Mouse (Mus musculus): ENCODE measurements around the gene Ppp1r14c. TPM values are rescaled to one million over a fixed set of nuclear protein-coding genes. Genes with fewer than 3 reads are reported as not detected.

Ppp1r14c gene
- polyA plus RNA-seq, 1 experiment, result 0.38 TPM

GRCm38 (mm10) chr10:3393548-3393947 lies 27.7 kb downstream of the Ppp1r14c start:
- no peak for DNase-seq
- no peak overlapping the region for H3K4me3 ChIP-seq (ENCODE audit: insufficient read depth, low read depth, low read length)
- 91% methylated on average over 4 of the region's 4 CpGs for WGBS

GRCm38 (mm10) chr10:3394193-3394592 lies 28.3 kb downstream of the Ppp1r14c start:
- H3K4me3 ChIP-seq (ENCODE audit: insufficient read depth, low read depth, low read length), result no peak overlapping the region
- H3K27ac ChIP-seq (ENCODE audit: insufficient read depth, low read depth, low read length), result no peak overlapping the region
- H3K36me3 ChIP-seq (ENCODE audit: control insufficient read depth, insufficient read depth, low read length), result no peaks in the 10 kb centered on the region
- no peak for DNase-seq
- H3K27me3 ChIP-seq (replicated peaks; ENCODE audit: control insufficient read depth, insufficient read depth, low read length), result no peaks in the 10 kb centered on the region
- no peaks in the 10 kb centered on the region for H3K4me1 ChIP-seq (ENCODE audit: control insufficient read depth, insufficient read depth, low read length)
- TF ChIP-seq POLR2A (IDR thresholded peaks at IDR 0.05; ENCODE audit: low read depth, low read length) (no peak), CTCF (conservative IDR thresholded peaks at IDR 0.05; ENCODE audit: insufficient read depth, insufficient read length, low read depth, low read length) (no peak)
- 68% methylated on average over 5 of the region's 5 CpGs for WGBS

More at GRCm38 (mm10) chr10:3393548-3393947, 27.7 kb downstream of the Ppp1r14c start:
- no peak overlapping the region for H3K27ac ChIP-seq (ENCODE audit: insufficient read depth, low read depth, low read length)
- TF ChIP-seq POLR2A (IDR thresholded peaks at IDR 0.05; ENCODE audit: low read depth, low read length), result no peak
- no peak for TF ChIP-seq CTCF (conservative IDR thresholded peaks at IDR 0.05; ENCODE audit: insufficient read depth, insufficient read length, low read depth, low read length)
- H3K27me3 ChIP-seq (replicated peaks; ENCODE audit: control insufficient read depth, insufficient read depth, low read length), result no peaks in the 10 kb centered on the region
- no peaks in the 10 kb centered on the region for H3K4me1 ChIP-seq (ENCODE audit: control insufficient read depth, insufficient read depth, low read length)
- H3K36me3 ChIP-seq (ENCODE audit: control insufficient read depth, insufficient read depth, low read length), result no peaks in the 10 kb centered on the region

GRCm38 (mm10) chr10:3394671-3395288 lies 28.9 kb downstream of the Ppp1r14c start:
- Histone ChIP-seq H3K4me3 (ENCODE audit: insufficient read depth, low read depth, low read length) (no peak overlapping the region), H3K36me3 (ENCODE audit: control insufficient read depth, insufficient read depth, low read length) (no peaks in the 10 kb centered on the region), H3K27ac (ENCODE audit: insufficient read depth, low read depth, low read length) (no peak overlapping the region), H3K4me1 (ENCODE audit: control insufficient read depth, insufficient read depth, low read length) (no peaks in the 10 kb centered on the region), H3K27me3 (replicated peaks; ENCODE audit: control insufficient read depth, insufficient read depth, low read length) (no peaks in the 10 kb centered on the region)
- no peak for DNase-seq
- 71% methylated on average over 4 of the region's 4 CpGs for WGBS
- TF ChIP-seq CTCF (conservative IDR thresholded peaks at IDR 0.05; ENCODE audit: insufficient read depth, insufficient read length, low read depth, low read length) (no peak), POLR2A (IDR thresholded peaks at IDR 0.05; ENCODE audit: low read depth, low read length) (no peak)

- no peak overlapping the region for H3K27ac ChIP-seq (ENCODE audit: insufficient read depth, low read depth, low read length)
- TF ChIP-seq CTCF (conservative IDR thresholded peaks at IDR 0.05; ENCODE audit: insufficient read depth, insufficient read length, low read depth, low read length) (no peak), POLR2A (IDR thresholded peaks at IDR 0.05; ENCODE audit: low read depth, low read length) (no peak)
- DNase-seq, result no peak
- H3K4me3 ChIP-seq (ENCODE audit: insufficient read depth, low read depth, low read length), result no peak overlapping the region
- no peaks in the 10 kb centered on the region for H3K36me3 ChIP-seq (ENCODE audit: control insufficient read depth, insufficient read depth, low read length)
- no peaks in the 10 kb centered on the region for H3K4me1 ChIP-seq (ENCODE audit: control insufficient read depth, insufficient read depth, low read length)
- no peaks in the 10 kb centered on the region for H3K27me3 ChIP-seq (replicated peaks; ENCODE audit: control insufficient read depth, insufficient read depth, low read length)
- 88% methylated on average over 12 of the region's 12 CpGs for WGBS
Measured at GRCm38 (mm10) chr10:3395341-3395931, 29.6 kb downstream of the Ppp1r14c start.

GRCm38 (mm10) chr10:3396008-3396795 lies 30.3 kb downstream of the Ppp1r14c start:
- Histone ChIP-seq H3K36me3 (ENCODE audit: control insufficient read depth, insufficient read depth, low read length) (no peaks in the 10 kb centered on the region), H3K4me1 (ENCODE audit: control insufficient read depth, insufficient read depth, low read length) (no peaks in the 10 kb centered on the region), H3K4me3 (ENCODE audit: insufficient read depth, low read depth, low read length) (no peak overlapping the region), H3K27me3 (replicated peaks; ENCODE audit: control insufficient read depth, insufficient read depth, low read length) (no peaks in the 10 kb centered on the region), H3K27ac (ENCODE audit: insufficient read depth, low read depth, low read length) (no peak overlapping the region)
- TF ChIP-seq CTCF (conservative IDR thresholded peaks at IDR 0.05; ENCODE audit: insufficient read depth, insufficient read length, low read depth, low read length) (no peak), POLR2A (IDR thresholded peaks at IDR 0.05; ENCODE audit: low read depth, low read length) (no peak)
- DNase-seq, result no peak
- 69% methylated on average over 10 of the region's 10 CpGs for WGBS

GRCm38 (mm10) chr10:3397406-3397805 lies 31.5 kb downstream of the Ppp1r14c start:
- no peak for TF ChIP-seq POLR2A (IDR thresholded peaks at IDR 0.05; ENCODE audit: low read depth, low read length)
- TF ChIP-seq CTCF (conservative IDR thresholded peaks at IDR 0.05; ENCODE audit: insufficient read depth, insufficient read length, low read depth, low read length), result no peak
- Histone ChIP-seq H3K27me3 (replicated peaks; ENCODE audit: control insufficient read depth, insufficient read depth, low read length) (no peaks in the 10 kb centered on the region), H3K36me3 (ENCODE audit: control insufficient read depth, insufficient read depth, low read length) (no peaks in the 10 kb centered on the region), H3K27ac (ENCODE audit: insufficient read depth, low read depth, low read length) (no peak overlapping the region), H3K4me3 (ENCODE audit: insufficient read depth, low read depth, low read length) (no peak overlapping the region), H3K4me1 (ENCODE audit: control insufficient read depth, insufficient read depth, low read length) (no peaks in the 10 kb centered on the region)
- WGBS, result 79% methylated on average over 3 of the region's 3 CpGs
- no peak for DNase-seq

- H3K27ac ChIP-seq (ENCODE audit: insufficient read depth, low read depth, low read length), result no peak overlapping the region
- TF ChIP-seq CTCF (conservative IDR thresholded peaks at IDR 0.05; ENCODE audit: insufficient read depth, insufficient read length, low read depth, low read length), result no peak
- TF ChIP-seq POLR2A (IDR thresholded peaks at IDR 0.05; ENCODE audit: low read depth, low read length), result no peak
- no peaks in the 10 kb centered on the region for H3K27me3 ChIP-seq (replicated peaks; ENCODE audit: control insufficient read depth, insufficient read depth, low read length)
- no peaks in the 10 kb centered on the region for H3K36me3 ChIP-seq (ENCODE audit: control insufficient read depth, insufficient read depth, low read length)
- 80% methylated on average over 5 of the region's 5 CpGs for WGBS
- DNase-seq, result no peak
- H3K4me3 ChIP-seq (ENCODE audit: insufficient read depth, low read depth, low read length), result no peak overlapping the region
- H3K4me1 ChIP-seq (ENCODE audit: control insufficient read depth, insufficient read depth, low read length), result no peaks in the 10 kb centered on the region
Measured at GRCm38 (mm10) chr10:3398051-3398450, 32.2 kb downstream of the Ppp1r14c start.

All from kidney, adult 2 months (tissue).